Mouse (Mus musculus) adrenal gland, adult 18-20 months (tissue): Measurements from ENCODE around the gene Smurf2. TPM values are rescaled to one million over a fixed set of nuclear protein-coding genes. Genes with fewer than 3 reads are reported as not detected.
"Not testable (repeated sequence)": the region's sequence is repeated elsewhere in the genome, so short reads cannot be mapped to it uniquely, and the experiment has no call there.

ENCODE experiments used
- DNase-seq, 2 experiments: peaks; one replicate each; pipeline ENCODE4 v3.0.0; 2021 to 2022; ENCODE audit warnings: low spot score in 2 of 2
- total RNA-seq, 2 experiments: library from RNA; stranded (reverse); gene quantifications; 1 replicate in 1 of 2; 2 replicates in 1 of 2; pipeline ENCODE4 v1.2.3; 2021

Gene Smurf2
- total RNA-seq, 2 experiments from 2014 or later: 34.7 to 38.7 TPM

DNA sequence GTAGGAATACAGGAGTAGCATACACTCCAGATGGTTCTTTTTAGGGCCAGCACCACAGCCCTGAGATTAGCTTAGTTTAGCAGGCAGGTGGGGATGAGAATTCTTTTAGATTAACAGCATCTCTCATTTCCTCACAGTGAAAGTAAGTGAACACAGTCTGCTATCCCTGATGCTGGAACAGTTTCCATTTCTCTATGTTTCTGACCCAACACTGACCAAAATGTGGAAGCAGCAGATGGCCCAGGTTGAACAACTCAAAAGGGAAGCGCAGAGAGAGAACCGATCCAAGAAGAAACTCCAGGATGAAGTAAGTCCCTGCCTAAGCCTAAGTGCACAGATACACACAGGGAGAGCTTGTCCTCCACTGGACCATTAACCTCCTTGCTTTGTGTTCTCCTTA, 105.2 kb downstream of the Smurf2 start:
- DNase-seq: no peak

DNA sequence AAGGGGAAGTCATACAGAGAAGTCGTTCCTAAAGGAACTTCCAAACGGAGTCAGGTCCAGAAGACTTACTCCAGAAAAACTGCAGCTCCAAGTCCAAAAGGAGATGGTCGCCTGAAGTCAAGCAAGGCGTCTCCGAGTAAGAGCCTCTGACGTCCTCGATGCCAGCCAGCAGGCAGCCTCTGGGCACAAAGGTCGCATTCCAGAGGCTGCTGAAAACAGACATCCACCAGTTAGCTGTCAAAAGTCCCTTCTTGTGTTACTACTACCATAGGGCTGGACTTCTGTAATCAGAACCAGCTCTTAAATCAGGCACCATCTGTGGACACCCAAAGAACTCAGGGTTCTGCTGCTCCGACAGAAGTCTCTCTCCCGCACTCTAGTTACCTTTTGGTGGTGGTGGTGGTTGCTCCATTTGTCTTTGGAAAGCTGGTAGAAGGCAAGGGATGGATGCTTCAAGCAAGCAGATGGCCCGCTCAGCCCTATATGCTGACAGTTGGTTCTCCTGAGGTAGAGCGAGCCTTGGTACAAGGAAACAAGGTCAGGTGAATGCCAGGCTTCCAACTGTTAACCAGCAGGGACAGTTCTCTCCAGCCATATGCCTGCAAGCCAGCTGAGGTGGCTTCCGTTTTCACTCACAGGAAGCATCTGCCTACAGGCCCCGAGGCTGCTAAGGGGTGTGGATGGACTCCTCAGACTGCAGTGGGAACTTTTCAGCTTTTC, 105.8 kb downstream of the Smurf2 start:
- DNase-seq: no peak

DNA sequence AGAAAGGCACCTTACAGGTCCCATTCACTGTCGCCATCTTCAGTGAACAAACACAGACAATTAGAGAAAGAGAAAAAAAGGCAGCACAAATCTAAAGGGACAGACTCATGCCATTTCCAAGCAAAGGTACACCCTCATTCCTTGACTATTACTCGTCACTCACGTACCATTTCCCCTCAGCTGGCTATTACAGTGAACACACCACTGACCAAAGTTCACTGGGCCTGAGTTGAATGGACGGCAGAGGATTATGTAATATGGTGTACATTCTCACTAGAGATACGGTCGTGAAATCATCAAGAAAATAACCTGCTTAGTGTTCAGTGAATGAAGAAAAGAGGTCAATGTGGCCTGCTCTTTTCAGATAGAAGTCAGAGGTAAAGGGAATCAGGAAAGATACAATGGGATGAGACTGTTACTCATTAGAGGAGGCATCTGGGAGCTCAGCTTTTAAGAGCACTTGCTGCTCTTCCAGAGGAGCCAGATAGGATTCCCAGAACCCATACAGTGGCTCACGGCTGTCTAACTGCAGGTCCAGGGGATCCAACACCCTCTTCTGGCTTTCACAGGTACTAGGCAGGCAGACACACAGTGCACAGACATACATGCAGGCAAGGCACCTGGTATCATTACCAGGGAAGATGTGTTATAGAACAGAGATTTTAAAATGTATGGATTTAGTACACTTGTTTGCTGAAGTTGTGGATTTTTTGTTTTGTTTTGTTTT, 107.9 kb downstream of the Smurf2 start:
- no peak for DNase-seq

DNA sequence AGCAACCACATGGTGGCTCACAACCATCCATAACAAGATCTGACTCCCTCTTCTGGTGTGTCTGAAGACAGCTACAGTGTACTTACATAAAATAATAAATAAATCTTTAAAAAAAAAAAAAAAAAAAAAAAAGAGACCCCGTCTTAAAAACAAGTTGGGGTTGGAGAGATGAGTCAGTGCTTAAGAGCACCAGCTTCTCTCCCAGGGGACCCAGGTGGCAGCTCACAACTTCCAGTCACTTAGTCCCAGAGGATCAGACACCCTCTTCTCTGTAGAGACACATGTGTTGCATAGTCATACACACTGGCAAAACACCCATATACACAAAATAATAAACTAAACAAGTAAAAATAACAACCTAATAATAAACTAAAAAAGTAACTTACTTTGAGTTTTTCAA, 113.1 kb downstream of the Smurf2 start:
- not testable (repeated sequence) for DNase-seq

DNA sequence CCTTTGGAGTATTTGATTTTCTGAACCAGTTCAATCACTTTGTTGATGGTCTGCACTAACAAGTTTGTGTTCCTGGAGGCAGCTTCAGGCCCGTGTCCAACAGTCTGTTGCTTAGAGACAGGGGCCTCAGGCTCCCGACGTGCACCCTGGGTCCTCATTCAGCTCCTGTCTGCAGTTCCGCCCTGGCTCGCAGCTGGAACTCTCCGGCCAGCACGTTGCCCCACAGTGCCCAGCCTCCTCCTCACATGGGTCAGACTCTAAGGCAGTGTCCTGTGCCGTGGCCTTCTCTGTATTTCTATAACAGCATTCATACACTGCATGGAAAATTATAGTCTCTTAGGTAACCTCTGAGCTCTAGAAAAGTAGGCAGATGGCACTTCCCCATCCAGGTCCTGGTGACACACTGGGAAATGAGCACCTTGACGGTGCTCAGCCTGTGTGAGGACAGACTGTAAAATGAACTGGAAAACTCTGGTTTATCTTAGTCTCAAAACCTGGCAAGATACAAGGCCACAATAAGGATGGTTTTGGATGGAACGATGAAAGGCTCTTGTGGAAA, 118.4 kb downstream of the Smurf2 start:
- DNase-seq: no peak

DNA sequence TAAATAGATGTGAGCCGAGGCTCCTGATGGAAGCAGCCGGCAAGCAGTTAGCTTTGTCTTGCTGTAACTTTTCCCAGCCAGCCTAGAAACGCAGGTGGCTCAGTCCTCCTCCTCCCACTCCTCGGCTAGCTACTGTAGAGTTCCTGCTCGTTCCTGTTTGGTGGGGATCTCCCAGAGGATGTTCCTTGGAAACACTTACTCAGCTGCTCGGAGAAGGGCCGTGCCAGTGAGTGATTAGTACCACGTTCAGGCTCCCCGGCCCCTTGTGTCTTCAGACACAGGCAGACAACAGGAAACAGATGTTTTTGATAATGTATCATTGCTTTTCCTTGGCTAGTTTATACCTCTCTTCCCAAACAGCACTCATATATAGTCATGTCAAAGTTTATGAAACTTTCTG, 124.8 kb downstream of the Smurf2 start:
- DNase-seq: no peak

DNA sequence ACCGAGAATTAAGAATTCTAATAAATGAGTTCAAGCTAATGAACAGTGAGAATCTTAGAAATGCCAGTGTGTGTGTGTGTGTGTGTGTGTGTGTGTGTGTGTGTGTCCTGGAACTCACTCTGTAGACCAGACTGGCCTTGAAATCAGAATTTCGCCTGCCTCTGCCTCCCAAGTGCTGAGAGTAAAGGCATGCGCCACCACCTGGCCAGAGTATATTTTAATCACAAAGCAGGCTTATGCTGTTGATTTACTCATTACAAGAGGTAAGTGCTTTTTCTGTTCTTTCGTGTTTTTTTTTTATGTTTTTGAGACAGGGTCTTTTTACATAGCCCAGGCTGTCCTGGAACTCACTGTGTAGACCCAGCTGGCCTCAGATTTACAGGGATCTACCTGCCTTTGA, 126.7 kb downstream of the Smurf2 start:
- no peak for DNase-seq

DNA sequence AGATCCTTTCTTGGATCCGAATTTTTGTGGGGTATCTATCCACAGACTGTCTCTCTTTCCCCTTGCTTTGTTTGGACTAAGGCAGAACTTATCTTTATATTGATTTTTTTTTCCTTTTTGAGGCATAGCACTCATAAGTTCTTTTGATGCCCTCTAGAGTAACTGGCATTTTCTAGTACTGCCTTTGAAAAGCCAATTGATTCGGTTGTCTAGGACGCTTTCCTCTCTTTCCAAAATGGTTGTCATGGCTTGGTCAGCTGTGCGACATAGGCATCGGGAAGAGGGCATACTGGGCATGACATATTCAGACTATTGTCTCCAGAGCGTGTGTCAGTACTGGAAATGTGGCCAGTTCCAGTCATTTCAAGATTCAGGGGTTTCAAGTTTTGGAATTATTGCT, 130.9 kb downstream of the Smurf2 start:
- DNase-seq: no peak

DNA sequence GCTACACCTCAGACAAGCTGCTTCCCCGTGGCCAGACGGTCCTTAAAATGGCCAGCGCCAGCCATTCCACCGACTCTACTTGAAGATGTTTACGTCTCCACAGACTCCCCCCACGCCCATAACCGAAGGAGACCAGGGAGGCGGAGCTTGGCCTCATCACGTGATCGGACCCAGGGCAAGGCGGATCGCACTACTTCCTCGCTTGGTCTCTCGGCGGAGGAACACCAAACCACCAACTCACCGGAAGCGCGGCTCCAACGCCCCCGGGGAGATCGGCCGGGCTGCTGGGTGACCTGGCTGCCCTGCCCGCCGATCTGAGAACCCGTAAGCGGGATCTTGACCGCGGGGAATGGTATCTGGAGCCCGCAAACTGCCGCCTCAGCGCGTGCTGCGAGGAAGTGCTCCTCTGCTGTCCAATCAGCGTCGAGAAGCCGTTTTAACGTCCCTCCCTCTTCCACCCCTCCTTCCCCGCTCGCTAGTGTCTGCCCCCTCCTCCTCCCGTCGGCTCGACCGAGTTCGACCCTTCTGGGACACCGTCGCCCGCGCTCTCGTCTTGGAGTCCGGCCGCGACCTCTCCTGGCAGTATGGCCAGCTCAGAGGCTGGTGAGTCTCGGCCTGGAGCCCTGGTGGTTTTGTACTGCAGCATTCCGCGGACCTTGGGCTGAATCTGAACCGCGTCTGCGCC, 131.6 kb downstream of the Smurf2 start, which contains the start of the genes Ddx5 and Cep95:
Gene Ddx5 (minus strand): TSS at position 411 of the 685 bp plus-strand sequence.
Gene Cep95 (plus strand): TSS at position 478 of the 685 bp plus-strand sequence.
- peak; percentile 90 to 94 for DNase-seq

DNA sequence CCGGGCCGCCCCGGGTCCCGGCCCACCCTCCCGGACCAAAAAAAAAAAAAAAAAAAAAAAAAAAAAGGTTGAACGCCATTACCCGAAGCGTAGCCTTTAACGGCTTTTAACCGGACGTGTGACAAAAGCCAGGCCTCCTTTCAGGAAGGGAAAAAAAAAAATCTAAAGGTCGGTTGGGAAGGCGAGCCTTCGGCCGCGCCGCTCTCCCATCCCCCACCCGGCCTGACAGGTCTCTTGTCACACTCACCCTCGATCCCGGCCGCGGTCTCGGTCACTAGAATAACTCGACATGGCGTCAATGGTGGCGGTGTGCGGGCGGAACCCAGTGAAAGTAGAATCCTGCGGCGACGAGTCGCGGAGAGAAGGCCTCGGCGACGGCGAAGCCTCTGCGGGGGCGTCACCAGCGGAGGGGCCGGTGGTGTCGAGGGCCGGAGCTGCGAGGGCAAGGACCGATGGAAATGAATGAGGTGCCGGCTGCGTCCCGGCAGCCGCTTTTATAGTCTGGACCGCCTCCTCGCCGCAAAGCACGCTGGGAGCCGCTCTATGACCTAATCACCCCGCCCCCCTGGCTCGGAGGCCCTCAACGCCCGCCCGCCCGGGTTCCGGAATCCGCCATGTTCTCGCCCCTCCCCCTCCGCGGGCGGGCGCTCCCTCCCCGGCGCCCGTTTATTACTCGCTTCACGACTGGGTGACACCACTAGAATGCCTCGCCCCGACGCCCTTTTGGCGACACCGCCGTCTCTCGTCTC, 132.3 kb downstream of the Smurf2 start:
- DNase-seq: peak; percentile 99

DNA sequence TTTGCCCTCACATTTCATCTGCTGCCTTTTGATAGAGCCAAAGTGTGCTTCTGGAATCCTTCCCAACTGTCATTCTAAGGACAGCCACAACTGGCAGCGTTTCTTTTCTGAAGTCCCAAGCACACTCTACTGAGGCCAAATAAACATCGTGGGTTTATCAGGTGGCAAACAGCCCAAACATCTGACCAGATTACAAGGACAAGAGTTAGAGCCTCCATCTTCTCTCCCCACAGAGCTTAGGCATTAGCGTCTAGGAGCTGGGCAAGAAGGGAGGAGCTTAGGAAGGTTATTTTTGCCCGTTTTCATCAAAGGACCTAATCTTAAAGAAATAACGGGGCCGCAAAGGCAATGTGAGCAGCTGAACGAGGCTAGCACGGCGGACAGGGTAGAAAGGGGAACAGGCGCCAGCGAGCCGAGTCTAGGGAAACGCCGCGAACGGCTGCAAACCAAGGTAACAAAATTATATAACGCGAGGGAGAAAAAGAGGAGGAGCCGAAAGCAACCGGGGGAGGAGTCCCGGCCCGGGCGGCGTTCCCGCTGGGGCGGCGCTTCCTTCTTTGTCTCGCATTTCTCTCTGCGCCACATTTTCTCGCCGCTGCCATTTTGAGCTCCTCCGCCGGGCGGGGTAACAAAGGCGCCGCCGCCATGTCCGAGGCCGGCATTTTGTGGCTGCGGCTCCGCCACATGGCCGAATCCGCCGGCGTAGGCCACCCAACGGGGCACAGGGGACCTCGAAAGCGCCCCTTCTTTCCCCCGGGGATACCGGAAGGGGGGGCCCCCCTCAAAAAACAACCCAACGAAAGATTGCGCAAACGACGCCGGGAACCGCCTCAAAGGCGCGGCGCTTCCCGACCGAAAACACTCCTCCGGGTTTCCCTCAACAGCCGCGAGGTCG, 133.1 kb downstream of the Smurf2 start:
- peak; percentile 84 to 87 for DNase-seq

DNA sequence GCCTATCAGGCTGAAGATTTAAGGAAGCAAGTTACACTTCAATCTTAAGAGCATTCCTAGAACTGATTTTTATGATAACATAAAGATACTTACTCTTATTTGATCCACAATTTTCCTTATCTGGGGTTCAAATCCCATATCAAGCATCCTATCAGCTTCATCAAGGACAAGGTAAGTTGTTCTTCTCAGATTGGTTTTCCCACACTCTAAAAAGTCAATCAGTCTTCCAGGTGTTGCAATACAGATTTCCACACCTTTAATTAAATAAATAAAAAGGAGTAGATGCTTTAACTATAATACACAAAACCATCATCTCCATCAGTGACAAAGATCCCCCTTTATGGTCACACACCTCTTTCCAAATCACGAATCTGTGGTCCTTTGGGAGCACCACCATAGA, 135.5 kb downstream of the Smurf2 start:
- DNase-seq: no peak

DNA sequence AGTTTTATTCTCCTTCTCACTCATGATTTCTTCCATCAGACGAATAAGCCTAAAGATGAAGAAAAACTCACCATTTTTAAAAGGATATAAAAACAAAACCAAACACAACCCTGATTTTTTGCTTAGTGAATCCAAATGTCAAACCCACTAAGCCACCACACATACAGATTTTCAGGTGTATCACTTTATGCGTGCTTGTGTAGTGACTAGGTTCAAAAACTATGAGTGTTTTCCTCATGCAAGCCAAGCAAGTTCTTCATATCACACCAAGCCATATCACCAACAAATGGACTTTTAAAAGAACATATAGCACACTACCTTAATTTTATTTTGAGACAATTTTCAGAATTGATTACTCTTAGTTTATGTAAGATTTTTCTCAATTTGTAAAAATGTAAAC, 136.0 kb downstream of the Smurf2 start:
- no peak for DNase-seq

DNA sequence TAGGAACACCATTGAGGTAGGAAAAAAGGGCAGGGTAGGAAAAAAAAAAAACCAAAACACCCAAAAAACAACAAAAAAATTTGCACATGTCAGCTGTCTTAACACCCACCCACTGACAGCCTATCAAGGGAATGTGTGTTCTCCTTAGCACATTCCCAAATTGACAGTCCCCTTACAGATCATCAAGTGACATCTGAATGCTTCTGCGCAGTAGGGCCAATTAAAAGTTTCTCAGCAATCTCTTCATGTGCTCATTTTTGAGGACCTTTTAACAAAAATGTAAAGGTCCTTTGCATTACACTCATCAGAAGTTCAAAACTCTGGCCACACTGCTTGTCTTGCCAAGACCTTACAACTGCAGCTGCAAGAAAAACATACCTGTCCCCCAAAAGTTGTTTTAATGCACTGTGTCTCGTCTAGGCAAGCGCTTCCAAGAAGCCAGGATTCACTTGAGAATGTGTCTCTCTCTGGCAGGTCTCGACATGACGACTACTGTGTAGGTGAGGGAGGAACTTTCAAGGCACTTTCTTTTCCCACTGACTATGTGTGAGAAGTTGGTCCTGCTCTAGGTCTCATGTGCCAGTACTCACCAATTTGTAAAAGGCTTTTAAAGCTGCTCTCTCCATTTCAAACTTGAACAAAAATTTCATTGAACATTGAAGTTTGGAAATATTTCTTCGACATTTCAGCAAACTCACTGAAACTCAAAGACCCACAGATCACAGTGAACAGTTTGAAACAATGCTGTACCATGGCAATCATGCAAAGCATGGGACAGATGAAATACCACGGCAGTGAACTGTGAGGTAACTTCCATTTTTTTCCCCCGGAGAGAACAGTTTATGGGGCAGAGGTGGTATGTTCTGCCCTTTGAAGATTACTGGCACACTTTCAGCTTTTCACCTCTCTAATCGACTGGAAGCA, 137.4 kb downstream of the Smurf2 start:
- DNase-seq: no peak

DNA sequence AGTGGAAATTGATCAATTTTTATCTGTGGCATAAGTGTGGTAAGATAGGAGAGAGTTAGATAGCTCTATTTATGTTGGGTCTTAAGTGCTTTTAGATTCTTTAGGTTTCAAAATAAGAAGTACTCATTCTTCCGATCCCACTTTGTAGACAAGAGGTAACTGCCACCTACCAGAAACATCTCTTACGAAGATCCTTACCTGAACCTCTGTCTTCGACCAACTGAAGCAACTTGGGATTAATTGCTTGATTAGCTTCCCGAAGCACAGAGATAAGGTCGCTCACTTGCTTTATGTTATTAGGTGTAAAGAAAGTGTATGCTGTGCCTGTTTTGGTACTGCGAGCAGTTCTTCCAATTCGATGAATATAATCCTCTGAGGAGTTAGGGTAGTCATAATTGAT, 138.2 kb downstream of the Smurf2 start:
- DNase-seq: not testable (repeated sequence)

DNA sequence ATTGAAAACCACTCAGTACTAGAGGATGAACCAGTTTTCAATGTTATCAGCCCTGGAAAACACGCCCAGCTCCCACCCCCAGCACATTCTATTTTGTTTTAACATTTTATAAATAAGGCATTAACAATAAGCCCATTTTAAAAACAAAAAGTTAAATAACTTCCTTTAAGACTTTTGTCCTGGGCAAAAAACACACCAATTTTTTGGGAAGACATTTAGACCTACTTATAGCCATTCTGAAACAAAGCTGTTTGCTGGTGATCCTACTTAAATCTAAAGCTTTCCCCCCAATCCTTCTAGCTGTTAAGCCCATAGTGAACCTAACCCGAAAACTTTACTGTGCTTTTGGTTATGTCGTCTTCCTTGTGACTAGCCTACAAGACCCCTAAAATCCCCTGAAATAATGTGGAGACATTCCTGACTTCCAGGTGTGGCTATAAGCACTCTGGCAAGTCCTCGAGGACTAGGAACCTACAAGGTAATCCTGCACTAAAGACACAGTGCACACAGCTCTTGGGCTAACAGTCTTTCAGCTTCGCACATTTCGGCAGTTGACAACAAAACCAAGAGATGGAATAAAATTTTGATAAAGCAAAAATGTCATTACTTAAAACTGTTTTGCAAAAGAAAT, 139.8 kb downstream of the Smurf2 start:
- no peak for DNase-seq

DNA sequence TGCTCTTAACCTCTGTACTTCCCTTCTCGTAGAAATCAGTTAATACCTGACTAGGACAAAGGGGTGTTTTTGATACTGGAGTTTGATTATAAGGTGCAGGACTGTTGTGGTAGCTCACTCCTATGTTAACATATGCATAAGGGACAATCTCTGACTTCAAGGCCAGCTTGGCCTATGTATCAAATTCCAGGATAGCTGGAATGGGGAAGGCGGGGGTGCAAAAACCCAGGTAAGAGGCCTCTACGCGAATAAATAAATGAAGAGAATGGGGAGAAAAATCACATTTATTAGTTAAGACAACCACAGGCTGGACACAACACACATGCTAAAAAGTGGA, 140.5 kb downstream of the Smurf2 start:
- DNase-seq: no peak

DNA sequence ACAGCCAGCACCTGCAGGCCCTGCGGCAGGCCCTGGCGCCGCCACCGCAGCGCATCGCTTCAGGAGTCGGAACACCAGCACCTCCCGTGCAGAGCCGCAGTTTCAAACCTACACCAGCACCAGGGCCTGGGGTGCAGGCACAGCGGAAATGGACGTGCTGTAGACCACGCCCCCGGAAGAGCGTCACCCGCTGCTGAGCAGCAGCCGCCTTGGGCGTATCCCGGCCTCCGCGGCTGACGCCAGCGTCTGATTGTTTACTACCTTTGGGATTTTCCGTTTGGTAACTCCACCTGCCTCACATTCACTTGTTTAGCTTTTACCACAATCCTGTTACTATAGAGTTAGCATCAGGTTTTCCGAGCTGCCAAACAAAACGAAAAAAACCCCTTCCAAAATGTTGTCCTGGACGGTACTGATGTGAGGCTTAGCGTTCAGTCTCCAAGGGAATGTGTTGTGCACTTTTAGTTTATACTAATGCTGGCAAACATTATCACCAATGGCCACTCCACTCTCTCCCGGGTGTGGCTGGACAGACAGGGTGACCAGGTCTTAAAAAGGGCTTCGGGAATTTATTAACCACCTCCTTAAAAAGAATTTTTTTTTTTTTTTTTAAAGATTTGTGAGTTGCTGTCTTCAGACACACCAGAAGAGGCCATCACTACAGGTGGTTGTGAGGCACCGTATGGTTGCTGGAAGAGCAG, 141.0 kb downstream of the Smurf2 start, which contains the start of gene Polg2:
Gene Polg2 (minus strand): TSS at position 150 of the 701 bp plus-strand sequence.
- peak; percentile 86 to 90 for DNase-seq
